Mouse (Mus musculus) adrenal gland, postnatal 14 days (tissue): ENCODE data around the gene Smox. TPM values are rescaled to one million over a fixed set of nuclear protein-coding genes. Genes with fewer than 3 reads are reported as not detected.

ENCODE experiments used
- DNase-seq: peaks from one replicate; pipeline ENCODE4 v3.0.0; 2021; ENCODE audit warnings: mixed read lengths
- total RNA-seq: library from RNA; stranded (reverse); gene quantifications from 2 replicates; pipeline ENCODE4 v1.2.3, GENCODE M21; 2021

Smox gene
- total RNA-seq, 1 experiment from 2014 or later, result 25.1 TPM

DNA sequence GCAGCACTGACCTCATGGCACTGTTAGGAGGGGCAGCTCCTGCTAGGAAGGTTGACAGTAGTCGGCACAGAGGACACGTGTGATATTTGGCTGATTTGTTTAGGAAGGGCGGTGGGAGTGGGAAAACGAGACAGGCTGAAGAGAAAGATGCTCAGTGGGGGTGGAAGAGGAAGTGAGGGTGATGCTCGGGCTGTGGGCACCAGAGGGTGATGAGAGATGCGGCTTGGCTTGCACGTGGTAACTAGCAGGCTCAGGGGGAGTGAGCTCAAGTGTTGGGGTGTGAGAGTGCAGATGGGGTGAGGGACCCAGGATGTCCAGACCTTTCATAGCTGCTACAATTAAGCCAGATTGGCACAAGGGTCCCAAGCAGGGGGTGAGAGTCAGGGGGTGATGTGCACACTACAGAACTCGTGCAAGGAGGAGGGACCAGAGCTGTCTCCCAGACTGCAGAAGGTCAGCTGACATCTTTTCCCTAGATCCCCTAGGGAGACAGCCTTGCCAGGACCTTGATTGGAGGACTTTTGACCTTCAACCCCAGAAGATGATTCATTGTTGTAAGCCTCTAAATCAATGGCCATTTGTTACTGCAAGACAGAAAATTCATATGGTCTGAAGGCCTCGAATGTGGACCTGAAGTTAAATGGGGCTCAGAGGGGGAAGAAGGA is 61.6 kb downstream of the Smox start:
- DNase-seq, result peak; percentile 60

DNA sequence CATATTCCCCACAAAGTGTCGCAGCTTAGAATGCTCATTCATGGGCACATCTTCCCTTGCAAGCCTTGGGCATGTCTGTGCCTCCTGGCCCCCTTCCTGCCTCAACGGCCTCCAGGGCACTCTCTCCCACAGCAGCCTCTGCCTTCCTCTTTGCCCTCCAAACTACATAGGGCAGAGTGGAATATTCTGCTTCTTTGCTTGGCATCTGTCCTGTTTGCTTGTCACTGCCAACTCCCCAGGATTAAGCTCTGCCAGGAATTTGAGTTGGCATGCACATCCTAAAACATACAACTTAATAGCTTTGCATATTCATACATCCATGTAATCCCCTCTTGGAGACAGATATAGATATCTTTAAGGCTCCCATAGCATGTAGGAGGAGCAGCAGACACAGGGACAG is 66.6 kb downstream of the Smox start:
- peak; percentile 32 for DNase-seq

DNA sequence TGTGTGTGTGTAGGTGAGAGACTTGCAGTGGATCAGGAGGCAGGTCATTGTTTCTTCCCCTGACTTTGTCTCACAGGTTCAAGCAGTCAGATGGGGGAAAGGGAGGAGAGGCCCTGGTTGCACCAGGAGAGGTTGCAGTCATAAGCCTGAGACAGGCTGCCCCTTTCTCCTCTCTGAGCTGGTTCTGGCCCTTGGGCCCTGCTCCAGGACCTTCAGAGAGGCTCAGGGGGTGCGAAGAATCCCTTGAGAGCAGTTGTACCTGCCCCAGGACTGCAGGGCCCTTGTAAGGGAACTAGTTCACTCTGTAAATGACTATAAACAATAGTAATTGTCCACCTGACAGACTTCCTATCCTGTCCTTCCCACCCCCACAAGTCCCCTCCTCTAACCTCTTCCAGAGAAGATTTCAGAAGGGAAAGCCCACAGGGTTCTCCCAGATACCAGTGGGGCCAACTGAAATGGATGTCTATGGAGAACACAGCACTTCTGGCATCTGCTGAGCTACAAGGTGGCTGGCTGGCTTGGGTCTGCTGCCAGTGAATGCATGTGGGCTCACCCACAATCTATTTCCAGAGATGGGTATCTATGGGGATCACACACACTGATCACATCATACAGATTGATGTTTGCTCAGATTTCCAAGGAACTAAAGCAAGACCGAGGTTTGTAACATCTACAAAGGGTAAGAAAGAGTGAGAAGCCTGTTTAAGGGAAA is 69.1 kb downstream of the Smox start:
- peak; percentile 52 for DNase-seq

DNA sequence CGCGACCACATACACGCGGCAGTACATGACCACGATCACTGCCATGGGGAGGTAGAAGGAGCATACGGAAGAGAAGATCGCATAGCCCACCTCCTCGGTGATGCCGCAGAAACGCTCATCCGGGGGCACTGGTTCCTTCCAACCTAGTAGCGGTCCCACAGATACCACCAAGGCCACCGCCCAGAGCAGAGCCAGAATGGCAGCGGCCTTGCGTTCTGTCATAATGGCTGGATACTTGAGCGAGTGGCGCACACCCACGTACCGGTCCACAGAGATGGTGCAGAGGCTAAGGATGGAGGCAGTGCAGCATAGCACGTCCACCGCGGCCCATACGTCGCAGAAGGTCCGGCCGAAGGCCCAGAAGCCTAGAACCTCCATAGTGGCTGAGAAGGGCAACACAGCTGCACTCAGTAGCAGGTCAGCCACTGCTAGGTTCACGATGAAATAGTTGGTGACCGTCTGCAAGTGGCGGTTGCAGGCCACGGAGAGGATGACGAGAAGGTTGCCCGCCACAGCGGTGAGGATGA is 70.1 kb downstream of the Smox start:
- peak; percentile 31 for DNase-seq

DNA sequence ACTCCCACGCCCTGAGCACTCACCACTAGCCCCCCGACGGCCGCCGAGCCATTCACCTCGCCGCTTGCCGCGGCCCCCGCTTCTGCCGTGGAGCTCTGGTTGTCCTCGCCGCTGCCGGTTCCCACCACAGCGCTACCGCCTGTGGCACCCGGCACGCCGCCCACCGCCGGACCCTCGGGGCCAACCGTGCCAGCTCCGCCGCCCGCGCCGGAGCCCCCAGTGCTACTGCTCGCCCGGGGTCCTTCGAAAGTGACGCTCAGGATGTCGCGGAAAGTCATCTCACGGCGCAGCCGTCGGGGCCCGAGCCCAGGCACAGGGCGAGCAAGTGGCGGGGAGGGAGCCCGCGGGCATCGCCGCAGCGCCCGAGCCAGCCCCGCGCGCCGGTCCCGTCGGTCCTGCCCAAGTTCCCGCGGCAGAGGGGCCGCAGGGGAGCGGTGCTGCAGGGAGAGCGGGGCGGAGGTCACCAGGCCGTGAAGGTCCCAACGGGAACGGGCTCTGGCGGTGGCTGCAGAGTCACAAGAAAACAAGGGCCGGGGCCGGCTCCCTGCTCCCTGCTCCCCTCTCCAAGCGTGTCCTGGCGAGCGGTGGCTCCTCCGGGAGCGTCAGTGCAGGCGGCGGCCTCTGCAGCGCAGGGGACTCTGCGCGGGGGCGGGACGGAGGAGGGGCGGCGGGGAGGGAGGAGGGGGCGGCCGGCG is 70.7 kb downstream of the Smox start, which contains the start of gene Adra1d:
Gene Adra1d, minus strand, starts transcription at position 393 of the 695 bp plus-strand sequence.
- peak; percentile 79 for DNase-seq

DNA sequence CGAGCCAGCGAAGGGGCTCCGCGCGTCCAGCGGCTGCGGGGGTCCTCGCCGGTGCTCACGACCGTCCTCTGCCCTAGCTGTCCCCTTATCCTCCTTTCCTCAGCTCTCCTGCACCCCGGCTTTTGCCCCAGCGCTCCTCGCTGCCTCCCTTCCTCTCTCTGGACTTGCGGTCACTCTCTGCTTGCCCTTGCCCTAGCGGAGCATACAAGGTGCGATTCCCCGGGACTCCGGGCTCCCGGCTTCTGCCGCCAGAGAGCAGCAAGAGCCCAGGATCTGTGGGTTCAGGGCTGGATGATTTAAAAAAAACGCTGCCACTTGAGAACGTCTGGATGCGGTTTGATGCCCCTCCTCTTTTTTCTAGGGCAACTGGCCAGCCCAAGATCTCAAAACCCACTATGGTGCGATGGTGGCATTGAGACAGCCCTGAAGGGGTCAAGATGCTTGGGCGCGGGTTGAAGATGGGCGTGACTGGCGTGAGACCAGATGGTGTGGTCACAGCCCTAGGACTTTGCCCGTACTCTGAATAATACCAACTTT is 71.4 kb downstream of the Smox start:
- DNase-seq, result peak; percentile 90

Other genes with a start within 250 kb of the Smox start
- 56.5 and 58.5 TPM in 2 replicates for gene Pank2, start 229.0 kb upstream of the Smox start, total RNA-seq
- gene Rnf24, start 138.6 kb upstream of the Smox start, total RNA-seq, result 6.6 and 10.2 TPM in 2 replicates
- gene Adra1d, start 70.8 kb downstream of the Smox start, total RNA-seq, result 16.9 and 22.4 TPM in 2 replicates